8 mouse cellular contexts compared by ENCODE assay signal in genomic region chr3:135280669-135281415, GRCm38 (mm10). TPM values are rescaled to one million over a fixed set of nuclear protein-coding genes. Genes with fewer than 3 reads are reported as not detected.
ATAC-seq and TF ChIP-seq lines count a peak whose summit lies in the region.

Gene Bdh2 (plus strand): TSS chr3:135281221.

- TF ChIP-seq POLR2A in bone marrow macrophage, adult 2 months (IDR thresholded peaks at IDR 0.05; ENCODE audit: borderline replicate concordance, low read depth, low read length) = no peak
- TF ChIP-seq POLR2A in myocyte (IDR thresholded peaks at IDR 0.05; ENCODE audit: insufficient read length, low read depth) = no peak

- H3K4me3 ChIP-seq in C2C12 (ENCODE audit: insufficient read depth, poor library complexity, severe bottlenecking) (no peak within 1 kb of the TSS), myocyte (no peak within 1 kb of the TSS)
- no peak within 1 kb of the TSS for H3K4me3 ChIP-seq in bone marrow macrophage, adult 2 months (ENCODE audit: insufficient read depth, low read length)
- no peak within 1 kb of the TSS for H3K4me3 ChIP-seq in heart, embryonic 11.5 days (ENCODE audit: low read depth, low read length)
- peak within 1 kb of the TSS; percentile 27 for H3K4me3 ChIP-seq in kidney, embryonic 15.5 days (replicated peaks)
- peak within 1 kb of the TSS; percentile 30 for H3K4me3 ChIP-seq in limb, embryonic 15.5 days
- no peak within 1 kb of the TSS for H3K4me3 ChIP-seq in stomach, embryonic 14.5 days (ENCODE audit: low read depth, low read length)

- no peak within 1 kb of the TSS for H3K27ac ChIP-seq in bone marrow macrophage, adult 2 months (ENCODE audit: insufficient read depth, low read depth, low read length)
- H3K27ac ChIP-seq in heart, embryonic 11.5 days (ENCODE audit: low read depth, low read length) = no peak within 1 kb of the TSS
- H3K27ac ChIP-seq in kidney, embryonic 15.5 days = no peak within 1 kb of the TSS
- H3K27ac ChIP-seq in limb, embryonic 15.5 days = 0 out of 2 replicates have a peak within 1 kb of the TSS, but pooled peaks have one; percentile 44
- H3K27ac ChIP-seq in stomach, embryonic 14.5 days (ENCODE audit: low read length) = no peak within 1 kb of the TSS

- H3K79me3 ChIP-seq in C2C12 (ENCODE audit: low read depth) = no peaks in the 10 kb centered on the region

- TF ChIP-seq CTCF in C2C12 (IDR thresholded peaks at IDR 0.05; ENCODE audit: control insufficient read depth, insufficient read depth, insufficient read length) = peak; percentile 41
- peak; percentile 26; the same call in 1 of the 2 replicates for TF ChIP-seq CTCF in bone marrow macrophage, adult 2 months (IDR thresholded peaks at IDR 0.05; ENCODE audit: low read depth, low read length)

- no peaks in the 10 kb centered on the region for H3K9me3 ChIP-seq in heart, embryonic 11.5 days (replicated peaks; ENCODE audit: control insufficient read depth, low read length)
- no peaks in the 10 kb centered on the region for H3K9me3 ChIP-seq in kidney, embryonic 15.5 days (replicated peaks)
- no peaks in the 10 kb centered on the region for H3K9me3 ChIP-seq in limb, embryonic 15.5 days
- H3K9me3 ChIP-seq in stomach, embryonic 14.5 days (ENCODE audit: control insufficient read depth, low read depth, low read length) = no peaks in the 10 kb centered on the region

- WGBS in heart, embryonic 11.5 days (ENCODE audit: insufficient replicate concordance) = 23% methylated on average over 14 of the region's 14 CpGs
- WGBS in kidney, embryonic 15.5 days = 22% methylated on average over 14 of the region's 14 CpGs
- WGBS in limb, embryonic 15.5 days = 21% methylated on average over 14 of the region's 14 CpGs
- 21% methylated on average over 14 of the region's 14 CpGs for WGBS in stomach, embryonic 14.5 days

- H3K36me3 ChIP-seq in C2C12 (ENCODE audit: control insufficient read depth, insufficient read depth) = no peaks in the 10 kb centered on the region
- H3K36me3 ChIP-seq in heart, embryonic 11.5 days (ENCODE audit: control insufficient read depth, insufficient read depth, low read length) = no peaks in the 10 kb centered on the region
- H3K36me3 ChIP-seq in kidney, embryonic 15.5 days = no peaks in the 10 kb centered on the region
- H3K36me3 ChIP-seq in limb, embryonic 15.5 days = no peaks in the 10 kb centered on the region
- no peaks in the 10 kb centered on the region for H3K36me3 ChIP-seq in myocyte (ENCODE audit: control insufficient read depth, insufficient read depth)
- H3K36me3 ChIP-seq in stomach, embryonic 14.5 days (ENCODE audit: control insufficient read depth, insufficient read depth, low read length) = no peaks in the 10 kb centered on the region

- H3K27me3 ChIP-seq in C2C12 (ENCODE audit: control insufficient read depth, insufficient read depth, insufficient read length) = no peaks in the 10 kb centered on the region
- no peaks in the 10 kb centered on the region for H3K27me3 ChIP-seq in heart, embryonic 11.5 days (ENCODE audit: control insufficient read depth, insufficient read depth, low read length)
- no peaks in the 10 kb centered on the region for H3K27me3 ChIP-seq in kidney, embryonic 15.5 days
- no peaks in the 10 kb centered on the region for H3K27me3 ChIP-seq in limb, embryonic 15.5 days
- no peaks in the 10 kb centered on the region for H3K27me3 ChIP-seq in myocyte (ENCODE audit: control insufficient read depth, insufficient read depth, insufficient read length)
- H3K27me3 ChIP-seq in stomach, embryonic 14.5 days (ENCODE audit: control insufficient read depth, insufficient read depth, low read length) = no peaks in the 10 kb centered on the region

- peak; percentile 59; the same call in 1 of the 2 replicates for ATAC-seq in erythroblast, adult 5-6 weeks (replicated peaks; ENCODE audit: low FRiP score, poor library complexity, severe bottlenecking)
- no peak; the same call in 1 of the 2 replicates for ATAC-seq in heart, embryonic 11.5 days (replicated peaks; ENCODE audit: insufficient number of reproducible peaks, low FRiP score, low TSS enrichment)
- peak; percentile 89 for ATAC-seq in kidney, embryonic 15.5 days (replicated peaks; ENCODE audit: low FRiP score)
- no peak; the same call in 1 of the 2 replicates for ATAC-seq in limb, embryonic 15.5 days (ENCODE audit: insufficient number of reproducible peaks, low FRiP score, low TSS enrichment, low read depth)
- ATAC-seq in stomach, embryonic 14.5 days (ENCODE audit: insufficient number of reproducible peaks, insufficient read depth, low FRiP score, low read depth) = peak; percentile 81

- H3K9ac ChIP-seq in heart, embryonic 11.5 days (ENCODE audit: low read depth, low read length) = no peak within 1 kb of the TSS
- H3K9ac ChIP-seq in kidney, embryonic 15.5 days = no peak within 1 kb of the TSS; the same call in 1 of the 2 replicates
- 0 out of 2 replicates have a peak within 1 kb of the TSS, but pooled peaks have one; percentile 23 for H3K9ac ChIP-seq in limb, embryonic 15.5 days
- no peak within 1 kb of the TSS for H3K9ac ChIP-seq in stomach, embryonic 14.5 days (replicated peaks; ENCODE audit: low read depth, low read length)

- peak within 1 kb of the TSS; percentile 45 for H3K4me2 ChIP-seq in heart, embryonic 11.5 days
- peak within 1 kb of the TSS; percentile 49 for H3K4me2 ChIP-seq in kidney, embryonic 15.5 days
- H3K4me2 ChIP-seq in limb, embryonic 15.5 days = peak within 1 kb of the TSS; percentile 37
- H3K4me2 ChIP-seq in myocyte (ENCODE audit: low read depth) = peak within 1 kb of the TSS; percentile 74
- peak within 1 kb of the TSS; percentile 33; the same call in 1 of the 2 replicates for H3K4me2 ChIP-seq in stomach, embryonic 14.5 days (replicated peaks; ENCODE audit: low read depth, low read length)

- H3K4me1 ChIP-seq in bone marrow macrophage, adult 2 months (ENCODE audit: control insufficient read depth, insufficient read depth, low read length) = no peaks in the 10 kb centered on the region
- no peaks in the 10 kb centered on the region for H3K4me1 ChIP-seq in heart, embryonic 11.5 days (ENCODE audit: control insufficient read depth, insufficient read depth, low read length)
- H3K4me1 ChIP-seq in kidney, embryonic 15.5 days = peaks cover 11% of the 10 kb centered on the region
- peaks cover 3% of the 10 kb centered on the region; the same call in 1 of the 2 replicates for H3K4me1 ChIP-seq in limb, embryonic 15.5 days
- 0 out of 2 replicates have a peak, but pooled peaks cover 3% of the 10 kb centered on the region for H3K4me1 ChIP-seq in stomach, embryonic 14.5 days (ENCODE audit: control insufficient read depth, insufficient read depth, low read length)

- no peak within 1 kb of the TSS for H3ac ChIP-seq in C2C12 (ENCODE audit: control insufficient read depth, insufficient read length, low read depth)
- no peak within 1 kb of the TSS for H3ac ChIP-seq in myocyte (ENCODE audit: control insufficient read depth, insufficient read length)

- H3K79me2 ChIP-seq in C2C12 (ENCODE audit: control insufficient read depth, insufficient read depth) = no peaks in the 10 kb centered on the region
- no peaks in the 10 kb centered on the region for H3K79me2 ChIP-seq in myocyte (ENCODE audit: control insufficient read depth, insufficient read depth)

TF ChIP-seq in C2C12, 6 proteins besides CTCF, POLR2A, EP300 and RAD21:
- no peak for TF ChIP-seq MAX (IDR thresholded peaks at IDR 0.05)
- TF ChIP-seq USF1 (IDR thresholded peaks at IDR 0.05; ENCODE audit: low read depth) = peak; percentile 47
TF ChIP-seq in C2C12: peak in this region for 1.

TF ChIP-seq in myocyte, 11 proteins besides CTCF, POLR2A, EP300 and RAD21:
- TF ChIP-seq TCF12 (IDR thresholded peaks at IDR 0.05; ENCODE audit: insufficient read depth, poor library complexity, severe bottlenecking) (no peak), USF1 (IDR thresholded peaks at IDR 0.05; ENCODE audit: low read depth) (peak; percentile 59)

RNA-seq across cellular contexts. Expression of gene Bdh2, which starts in this region (rescaled TPM):
- polyA plus RNA-seq in C2C12 (2012; fragmentation: generic; extraction: Trizol) (2.0 TPM), myocyte (2012; fragmentation: generic; extraction: Trizol) (3.9 TPM)
- polyA plus RNA-seq in bone marrow macrophage, adult 2 months (2012; ENCODE audit: insufficient read depth, insufficient read length, missing spikeins) = 1.0 and 1.6 TPM in 2 replicates
- total RNA-seq in erythroblast, adult 5-6 weeks (2015; ENCODE audit: low replicate concordance) = not detected in 2 replicates
- not detected in 2 replicates for total RNA-seq in erythroblast, adult 5-6 weeks (2017; ENCODE audit: low replicate concordance)
- 3.7 and 3.8 TPM in 2 replicates for polyA plus RNA-seq in heart, embryonic 11.5 days (2014; fragmentation: Nextera tagmentation; extraction: Ambion mirVana)
- 25.5 and 26.8 TPM in 2 replicates for polyA plus RNA-seq in kidney, embryonic 15.5 days (2015; fragmentation: Nextera tagmentation; extraction: Ambion mirVana)
- 9.8 and 14.7 TPM in 2 replicates for polyA plus RNA-seq in limb, embryonic 15.5 days (2015; fragmentation: Nextera tagmentation; extraction: Ambion mirVana)
- 5.8 and 6.3 TPM in 2 replicates for polyA plus RNA-seq in stomach, embryonic 14.5 days (2014; fragmentation: Nextera tagmentation; extraction: Ambion mirVana)

Comparison
In these comparisons a context has a peak if more than half of its experiments do, and no peak if none do; other contexts are left out.
1. Peak in ATAC-seq in erythroblast, adult 5-6 weeks; RNA of the gene not detected or under 1 TPM.
2. H3K4me3 ChIP-seq: peak in kidney, embryonic 15.5 days (single experiment) and limb, embryonic 15.5 days (single experiment); none in C2C12 (single experiment), bone marrow macrophage, adult 2 months (single experiment), heart, embryonic 11.5 days (single experiment), myocyte (single experiment) and stomach, embryonic 14.5 days (single experiment).
3. ATAC-seq: peak in kidney, embryonic 15.5 days (single experiment) and stomach, embryonic 14.5 days (single experiment); none in heart, embryonic 11.5 days (single experiment) and limb, embryonic 15.5 days (single experiment).
4. Peak in every context shown above with its lines, with median percentiles within 50 percentile points of each other: H3K4me2 ChIP-seq.